Mouse (Mus musculus) hematopoietic stem cell, adult 5-6 weeks (primary cell): Measurements from ENCODE around the gene Ncoa5. TPM values are rescaled to one million over a fixed set of nuclear protein-coding genes. Genes with fewer than 3 reads are reported as not detected.

Source experiments
- ATAC-seq, 2 experiments: fragments of 125-278 bp in 1 of 2; replicated peaks in 1 of 2; 2 replicates each; pipeline ENCODE4 v1.8.0; 2016 to 2017; ENCODE audit warnings: inconsistent platforms in 2 of 2, mild to moderate bottlenecking in 2 of 2, moderate number of reproducible peaks in 2 of 2, low read depth in 1 of 2, moderate TSS enrichment in 1 of 2; ENCODE audit not compliant: low FRiP score in 2 of 2, poor library complexity in 2 of 2, severe bottlenecking in 2 of 2, insufficient read depth in 1 of 2, low TSS enrichment in 1 of 2
- total RNA-seq: library from RNA; stranded (forward); fragments of 172-1452, 232-1000 nt; gene quantifications from 2 replicates; pipeline ENCODE4 v1.2.3, GENCODE M21; 2017

The Ncoa5 gene
- total RNA-seq, 1 experiment from 2014 or later: 58.0 TPM

GRCm38 (mm10) chr2:165006813-165007212 lies 27.9 kb downstream of the Ncoa5 start:
- ATAC-seq: no peak

GRCm38 (mm10) chr2:165004237-165004636 lies 30.4 kb downstream of the Ncoa5 start:
- ATAC-seq: no peak

GRCm38 (mm10) chr2:165003108-165003507 lies 31.6 kb downstream of the Ncoa5 start:
- no peak for ATAC-seq

- ATAC-seq: no peak
These were observed 32.7 kb downstream of the Ncoa5 start for GRCm38 (mm10) chr2:165001958-165002357.

- 0 out of 4 replicates have a peak, but pooled peaks of 1 of the 2 experiments have one; percentile 2 for ATAC-seq
These were observed 36.8 kb downstream of the Ncoa5 start for GRCm38 (mm10) chr2:164997721-164998428.

- no peak for ATAC-seq
These were observed 37.6 kb downstream of the Ncoa5 start for GRCm38 (mm10) chr2:164996848-164997720.

- no peak for ATAC-seq
These were observed 38.7 kb downstream of the Ncoa5 start for GRCm38 (mm10) chr2:164995976-164996375.

- ATAC-seq: no peak
These were observed 39.8 kb downstream of the Ncoa5 start for GRCm38 (mm10) chr2:164994659-164995428.

- ATAC-seq: no peak
These were observed 40.5 kb downstream of the Ncoa5 start for GRCm38 (mm10) chr2:164994156-164994555.

GRCm38 (mm10) chr2:164991808-164992207 lies 42.9 kb downstream of the Ncoa5 start:
- no peak for ATAC-seq

- ATAC-seq: no peak
These were observed 43.6 kb downstream of the Ncoa5 start for GRCm38 (mm10) chr2:164991111-164991510.

- no peak for ATAC-seq
These were observed 45.9 kb downstream of the Ncoa5 start for GRCm38 (mm10) chr2:164988777-164989176.

- ATAC-seq: no peak
These were observed 48.2 kb downstream of the Ncoa5 start for GRCm38 (mm10) chr2:164986371-164987027.

- no peak for ATAC-seq
These were observed 48.7 kb downstream of the Ncoa5 start for GRCm38 (mm10) chr2:164985962-164986361.

- peak; percentile 22 to 48; a peak in 3 of 4 replicates for ATAC-seq
These were observed 54.9 kb downstream of the Ncoa5 start for GRCm38 (mm10) chr2:164979749-164980148.

GRCm38 (mm10) chr2:164975611-164976010 lies 59.1 kb downstream of the Ncoa5 start:
- ATAC-seq: no peak

- ATAC-seq: no peak
These were observed 62.0 kb downstream of the Ncoa5 start for GRCm38 (mm10) chr2:164972646-164973045.
